Mouse (Mus musculus) lung, postnatal 10 days (tissue): ENCODE data around the gene Scgb2b26.

Experiments used
- DNase-seq: peaks from one replicate; pipeline ENCODE4 v3.0.0; 2021

The Scgb2b26 gene

DNA sequence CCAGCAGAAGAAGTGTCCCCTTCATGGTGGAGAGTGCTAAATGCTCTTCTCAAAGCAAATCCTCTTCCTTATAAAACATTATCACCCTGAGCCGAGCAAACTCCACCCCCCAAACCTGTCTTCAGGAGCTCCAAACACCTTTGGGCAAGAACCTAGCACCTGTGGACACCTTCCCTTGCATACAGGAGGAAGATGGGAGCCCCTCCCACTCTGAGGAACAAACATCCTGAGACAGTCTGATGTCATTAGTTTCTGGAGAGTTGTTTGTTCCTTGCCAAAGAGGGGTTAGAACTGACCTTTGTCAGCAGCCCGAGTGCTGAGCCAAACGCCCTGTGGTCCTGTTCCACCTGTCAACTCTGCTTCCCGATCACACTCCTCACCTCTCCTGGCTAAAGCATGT lies at the start of gene Scgb2b26:
Scgb2b26 (minus strand) TSS at position 101 of the 400 bp plus-strand sequence.
- DNase-seq = no peak

DNA sequence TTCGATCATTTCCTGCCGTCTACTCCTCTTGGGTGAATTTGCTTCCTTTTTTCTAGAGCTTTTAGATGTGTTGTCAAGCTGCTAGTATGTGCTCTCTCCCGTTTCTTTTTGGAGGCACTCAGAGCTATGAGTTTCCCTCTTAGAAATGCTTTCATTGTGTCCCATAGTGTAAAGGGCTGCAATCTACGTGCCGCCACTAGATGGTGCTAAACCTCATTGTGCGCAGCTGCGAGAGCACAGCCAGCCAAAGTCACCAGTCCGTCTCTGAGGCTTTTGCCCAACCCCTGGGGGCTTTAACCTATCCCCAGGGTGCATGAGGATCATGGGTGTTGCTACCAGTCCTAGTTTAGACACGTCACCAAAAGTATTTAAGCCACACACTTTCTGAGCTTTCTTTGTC lies 37.4 kb upstream of the Scgb2b26 start:
- peak; percentile 38 for DNase-seq

DNA sequence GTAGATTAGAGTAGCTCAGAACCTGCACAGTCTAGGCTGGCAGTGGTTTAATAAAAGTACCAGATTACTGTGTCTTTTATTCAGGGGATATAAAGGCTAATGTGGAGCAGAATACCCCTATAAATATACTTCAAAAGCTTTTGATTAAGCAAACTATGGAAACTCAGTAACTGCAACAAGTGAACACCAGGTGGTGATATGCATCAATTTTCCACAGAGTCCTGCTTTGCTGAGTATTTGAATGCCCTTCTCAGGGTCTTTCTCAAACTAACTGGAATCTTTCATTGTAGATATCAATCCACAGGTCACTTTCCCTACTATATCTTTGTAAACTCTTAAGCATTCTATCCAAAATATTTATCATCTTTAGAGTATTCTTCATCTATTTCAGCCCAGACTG lies 41.9 kb downstream of the Scgb2b26 start:
- DNase-seq = no peak

DNA sequence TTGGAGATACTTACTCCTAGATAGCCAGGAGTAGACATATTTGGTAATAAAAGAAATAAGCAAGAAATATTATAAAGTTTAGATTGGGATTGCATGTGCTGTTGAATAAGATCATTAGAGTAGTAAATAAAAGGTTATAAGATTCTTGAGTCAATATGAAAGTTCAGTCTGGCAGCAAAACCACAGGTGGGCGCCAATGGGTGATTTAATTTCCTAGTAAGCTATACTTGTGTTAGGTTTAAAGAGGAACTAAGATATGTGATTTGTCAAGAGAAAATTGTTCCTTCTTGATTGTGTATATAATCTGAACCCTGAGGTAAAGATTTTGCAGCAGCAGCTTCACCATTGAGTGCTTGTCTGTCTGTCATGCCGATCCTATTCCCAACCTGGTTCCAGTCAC lies 44.0 kb downstream of the Scgb2b26 start:
- no peak for DNase-seq

DNA sequence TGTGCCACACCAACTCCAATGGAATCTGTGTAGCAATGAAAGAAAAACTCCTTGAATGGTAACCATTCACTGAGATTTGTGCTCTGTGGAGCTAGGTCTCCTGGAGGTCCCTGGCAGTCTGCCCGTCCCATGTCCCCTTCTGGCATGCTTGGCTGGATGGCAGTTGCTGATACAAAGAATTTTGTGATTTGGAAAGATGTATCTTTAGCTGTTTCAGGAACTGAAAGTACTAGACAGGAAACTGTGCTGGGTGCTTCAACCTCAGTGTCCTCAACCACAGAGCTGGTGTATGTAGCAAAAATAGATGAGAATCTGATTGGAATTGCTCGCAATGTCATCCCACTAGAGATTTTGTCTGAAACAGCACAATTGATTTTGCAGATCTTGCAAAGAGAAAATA lies 44.8 kb downstream of the Scgb2b26 start:
- DNase-seq = no peak
